Mouse (Mus musculus) ES-Bruce4 (cell line): Measurements from ENCODE around the gene Ticrr. TPM values are rescaled to one million over a fixed set of nuclear protein-coding genes. Genes with fewer than 3 reads are reported as not detected.

Source experiments
- H3K27ac ChIP-seq: 2 replicates; pipeline ENCODE4 v1.5.1; 2012; ENCODE audit warnings: low read length, inconsistent platforms; ENCODE audit not compliant: insufficient read depth
- H3K27me3 ChIP-seq: 2 replicates; pipeline ENCODE4 v1.6.1; 2012; ENCODE audit warnings: mild to moderate bottlenecking, low read length, inconsistent platforms; ENCODE audit not compliant: control insufficient read depth, poor library complexity, insufficient read depth, severe bottlenecking
- H3K36me3 ChIP-seq: 2 replicates; pipeline ENCODE4 v1.6.1; 2012; ENCODE audit warnings: inconsistent platforms, mild to moderate bottlenecking, low read length, moderate library complexity; ENCODE audit not compliant: control insufficient read depth, poor library complexity, insufficient read depth, severe bottlenecking
- H3K4me1 ChIP-seq: one replicate; pipeline ENCODE4 v1.8.1; 2011; ENCODE audit warnings: low read length; ENCODE audit not compliant: control insufficient read depth, insufficient read depth
- H3K4me3 ChIP-seq: 2 replicates; pipeline ENCODE4 v1.5.1; 2011; ENCODE audit warnings: low read depth, mild to moderate bottlenecking, low read length
- H3K9ac ChIP-seq: 2 replicates; pipeline ENCODE4 v1.6.1; 2012; ENCODE audit warnings: low read depth, mild to moderate bottlenecking, inconsistent platforms; ENCODE audit not compliant: poor library complexity, severe bottlenecking
- H3K9me3 ChIP-seq: replicated peaks from 2 replicates; pipeline ENCODE4 v1.6.1; 2012; ENCODE audit warnings: mild to moderate bottlenecking, low read length, inconsistent platforms; ENCODE audit not compliant: control insufficient read depth, poor library complexity, insufficient read depth, severe bottlenecking
- CTCF ChIP-seq: IDR thresholded peaks from one replicate; pipeline ENCODE4 v1.8.1; 2011; ENCODE audit warnings: low read depth, low read length
- EP300 ChIP-seq: IDR thresholded peaks from 2 replicates; pipeline ENCODE4 v1.6.1; 2011; ENCODE audit warnings: low read depth, low read length; ENCODE audit not compliant: insufficient read depth
- POLR2A ChIP-seq: IDR thresholded peaks from one replicate; pipeline ENCODE4 v1.8.1; 2011; ENCODE audit warnings: low read length; ENCODE audit not compliant: insufficient read depth
- polyA plus RNA-seq: library from polyadenylated mRNA; stranded (reverse); fragments of >200 nt; gene quantifications from 2 replicates; pipeline ENCODE4 v1.2.4, GENCODE M21; 2011; ENCODE audit warnings: low read depth; ENCODE audit not compliant: missing spikeins, insufficient read depth, insufficient read length

Gene Ticrr
- polyA plus RNA-seq, 1 experiment, result 41.1 TPM

DNA sequence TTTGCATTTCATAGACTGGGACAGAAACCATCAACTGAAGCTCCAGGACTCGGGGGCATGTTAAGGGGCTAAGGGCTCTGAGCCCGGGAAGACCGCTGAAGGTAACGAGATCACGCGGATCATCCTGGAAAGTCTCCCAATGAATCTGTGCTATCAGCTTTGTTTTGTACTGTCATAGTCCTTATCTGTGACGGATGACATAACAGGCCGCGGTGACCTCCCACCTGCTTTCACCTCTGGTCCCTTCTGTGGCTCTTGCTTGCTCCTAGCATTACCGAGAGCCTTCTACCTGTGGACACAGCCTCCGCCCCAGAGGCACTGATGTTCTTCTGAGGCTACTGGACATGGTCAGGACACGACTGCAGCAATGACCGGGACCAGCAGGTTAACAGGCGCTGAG is 76.5 kb downstream of the Ticrr start:
- Histone ChIP-seq H3K4me3 (no peak overlapping the region), H3K36me3 (peaks cover 2% of the 10 kb centered on the region; the same call in 1 of the 2 replicates), H3K9me3 (no peaks in the 10 kb centered on the region), H3K9ac (no peak overlapping the region), H3K4me1 (no peaks in the 10 kb centered on the region), H3K27ac (no peak overlapping the region), H3K27me3 (no peaks in the 10 kb centered on the region)
- TF ChIP-seq EP300 (no peak), POLR2A (no peak), CTCF (no peak)

DNA sequence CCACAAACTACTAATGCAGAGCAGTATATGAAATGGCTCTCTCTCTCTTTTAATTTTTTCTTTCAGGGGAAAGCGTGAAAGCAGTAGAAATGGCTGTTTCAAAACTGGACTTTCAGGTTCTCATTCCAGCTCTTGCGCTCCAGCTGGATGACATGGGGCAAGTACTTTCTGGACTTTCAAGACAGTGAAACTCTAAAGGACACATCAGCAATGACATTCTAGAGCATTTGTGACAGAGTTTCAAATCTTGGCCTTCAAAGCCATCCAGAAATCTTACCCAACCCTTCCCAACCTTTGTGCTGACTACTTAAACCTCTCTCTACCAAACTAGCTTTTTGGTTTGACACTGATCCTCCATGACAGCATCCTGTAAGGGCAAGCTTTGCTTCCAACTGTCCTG is 78.9 kb downstream of the Ticrr start:
- Histone ChIP-seq H3K27me3 (no peaks in the 10 kb centered on the region), H3K4me3 (no peak overlapping the region), H3K4me1 (no peaks in the 10 kb centered on the region), H3K36me3 (peaks cover 2% of the 10 kb centered on the region; the same call in 1 of the 2 replicates), H3K9ac (no peak overlapping the region), H3K9me3 (no peaks in the 10 kb centered on the region), H3K27ac (no peak overlapping the region)
- TF ChIP-seq POLR2A (no peak), CTCF (no peak), EP300 (no peak)

GRCm38 (mm10) chr7:79740279-79740678 is 80.3 kb downstream of the Ticrr start:
- TF ChIP-seq EP300, result no peak
- no peak for TF ChIP-seq POLR2A
- TF ChIP-seq CTCF, result no peak
- no peak overlapping the region for H3K27ac ChIP-seq
- H3K27me3 ChIP-seq, result no peaks in the 10 kb centered on the region
- no peak overlapping the region for H3K9ac ChIP-seq
- no peak overlapping the region for H3K4me3 ChIP-seq
- peaks cover 2% of the 10 kb centered on the region; the same call in 1 of the 2 replicates for H3K36me3 ChIP-seq
- no peaks in the 10 kb centered on the region for H3K9me3 ChIP-seq
- no peaks in the 10 kb centered on the region for H3K4me1 ChIP-seq

- H3K4me1 ChIP-seq, result no peaks in the 10 kb centered on the region
- no peaks in the 10 kb centered on the region for H3K9me3 ChIP-seq
- no peaks in the 10 kb centered on the region for H3K27me3 ChIP-seq
- H3K9ac ChIP-seq, result peak overlapping the region; percentile 80
- TF ChIP-seq POLR2A, result no peak
- TF ChIP-seq CTCF, result no peak
- no peak for TF ChIP-seq EP300
- no peak overlapping the region for H3K27ac ChIP-seq
- H3K36me3 ChIP-seq, result peaks cover under 1% of the 10 kb centered on the region; the same call in 1 of the 2 replicates
- H3K4me3 ChIP-seq, result peak overlapping the region; percentile 92
These were observed 82.3 kb downstream of the Ticrr start for GRCm38 (mm10) chr7:79742277-79742658.

GRCm38 (mm10) chr7:79742659-79743536 is 82.9 kb downstream of the Ticrr start, which contains the start of the genes Pex11a and Wdr93:
Gene Pex11a (minus strand): TSS chr7:79743131.
Gene Wdr93 (plus strand): TSS chr7:79743163.
- TF ChIP-seq EP300, result no peak
- no peak for TF ChIP-seq CTCF
- TF ChIP-seq POLR2A, result no peak
- no peaks in the 10 kb centered on the region for H3K9me3 ChIP-seq
- H3K36me3 ChIP-seq, result no peaks in the 10 kb centered on the region
- H3K4me1 ChIP-seq, result no peaks in the 10 kb centered on the region
- peak within 1 kb of the TSS; percentile 92 for H3K4me3 ChIP-seq
- H3K27me3 ChIP-seq, result no peaks in the 10 kb centered on the region
- H3K9ac ChIP-seq, result peak within 1 kb of the TSS; percentile 80
- no peak within 1 kb of the TSS for H3K27ac ChIP-seq

DNA sequence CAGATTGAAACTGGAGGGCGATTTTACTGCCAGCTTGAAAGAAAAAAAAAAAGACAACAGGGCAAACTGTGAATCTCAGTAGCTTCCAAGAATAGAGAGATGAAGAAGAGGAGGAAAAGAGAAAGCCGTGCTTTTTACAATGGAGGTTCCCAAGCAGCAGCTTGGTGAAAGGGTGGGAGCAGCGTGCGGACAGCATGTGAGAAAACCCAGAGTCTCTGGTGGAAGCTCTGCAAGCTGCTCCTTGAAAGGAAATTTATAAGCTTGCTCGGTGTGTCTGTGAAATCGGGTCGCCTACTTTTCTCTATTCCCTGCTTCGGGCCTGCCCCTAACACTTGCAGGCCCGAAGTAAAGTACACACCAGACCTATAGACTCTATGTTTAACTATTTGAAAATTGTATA is 84.1 kb downstream of the Ticrr start:
- no peak overlapping the region for H3K4me3 ChIP-seq
- no peak overlapping the region for H3K9ac ChIP-seq
- no peaks in the 10 kb centered on the region for H3K9me3 ChIP-seq
- H3K4me1 ChIP-seq, result no peaks in the 10 kb centered on the region
- TF ChIP-seq POLR2A, result no peak
- TF ChIP-seq EP300, result no peak
- no peak for TF ChIP-seq CTCF
- no peaks in the 10 kb centered on the region for H3K27me3 ChIP-seq
- no peaks in the 10 kb centered on the region for H3K36me3 ChIP-seq
- no peak overlapping the region for H3K27ac ChIP-seq
